Mouse (Mus musculus): ENCODE measurements around the gene Oaz1.
"Not testable (repeated sequence)": the region's sequence is repeated elsewhere in the genome, so short reads cannot be mapped to it uniquely, and the experiment has no call there.

Gene Oaz1

GRCm38 (mm10) chr10:80823847-80824643 lies 2.4 kb upstream of the Oaz1 start:
- DNase-seq (ENCODE audit: low spot score), result no peak

GRCm38 (mm10) chr10:80824827-80825226 lies 1.6 kb upstream of the Oaz1 start:
- DNase-seq (ENCODE audit: low spot score), result no peak

GRCm38 (mm10) chr10:80827063-80827869 lies 810 bp downstream of the Oaz1 start:
- DNase-seq (ENCODE audit: low spot score), result no peak

- DNase-seq (ENCODE audit: low spot score), result no peak
Measured at GRCm38 (mm10) chr10:80827870-80828420, 1.5 kb downstream of the Oaz1 start.

GRCm38 (mm10) chr10:80828587-80828986 lies 2.1 kb downstream of the Oaz1 start:
- DNase-seq (ENCODE audit: low spot score), result not testable (repeated sequence)

- DNase-seq (ENCODE audit: low spot score), result no peak
Measured at GRCm38 (mm10) chr10:80829359-80830278, 3.2 kb downstream of the Oaz1 start.

- peak; percentile 31 for DNase-seq (ENCODE audit: low spot score)
Measured at GRCm38 (mm10) chr10:80831136-80831535, 4.7 kb downstream of the Oaz1 start.

- DNase-seq (ENCODE audit: low spot score), result no peak
Measured at GRCm38 (mm10) chr10:80832818-80833217, 6.4 kb downstream of the Oaz1 start.

GRCm38 (mm10) chr10:80835617-80836016 lies 9.2 kb downstream of the Oaz1 start:
- no peak for DNase-seq (ENCODE audit: low spot score)

- DNase-seq (ENCODE audit: low spot score), result no peak
Measured at GRCm38 (mm10) chr10:80836949-80837379, 10.5 kb downstream of the Oaz1 start.

- no peak for DNase-seq (ENCODE audit: low spot score)
Measured at GRCm38 (mm10) chr10:80837827-80838226, 11.4 kb downstream of the Oaz1 start.

- no peak for DNase-seq (ENCODE audit: low spot score)
Measured at GRCm38 (mm10) chr10:80838346-80838912, 12.0 kb downstream of the Oaz1 start.

GRCm38 (mm10) chr10:80839848-80840247 lies 13.4 kb downstream of the Oaz1 start:
- no peak for DNase-seq (ENCODE audit: low spot score)

- DNase-seq (ENCODE audit: low spot score), result no peak
Measured at GRCm38 (mm10) chr10:80841685-80842084, 15.2 kb downstream of the Oaz1 start.

- DNase-seq (ENCODE audit: low spot score), result no peak
Measured at GRCm38 (mm10) chr10:80842334-80842733, 15.9 kb downstream of the Oaz1 start.

GRCm38 (mm10) chr10:80843087-80843930 lies 16.9 kb downstream of the Oaz1 start:
- no peak for DNase-seq (ENCODE audit: low spot score)

GRCm38 (mm10) chr10:80843931-80844547 lies 17.6 kb downstream of the Oaz1 start, which contains the start of gene Lingo3:
Lingo3 (minus strand) TSS chr10:80844039.
- DNase-seq (ENCODE audit: low spot score), result no peak

GRCm38 (mm10) chr10:80845055-80845693 lies 18.7 kb downstream of the Oaz1 start:
- no peak for DNase-seq (ENCODE audit: low spot score)

GRCm38 (mm10) chr10:80845732-80846131 lies 19.3 kb downstream of the Oaz1 start:
- DNase-seq (ENCODE audit: low spot score), result no peak

Data from MN1 (cell line).